Mouse (Mus musculus) skeletal muscle tissue, postnatal 0 days (tissue): ENCODE data around the gene 5730507C01Rik. TPM values are rescaled to one million over a fixed set of nuclear protein-coding genes. Genes with fewer than 3 reads are reported as not detected.

Experiments
- polyA plus RNA-seq: library from polyadenylated mRNA; unstranded; fragments of >200 nt; fragmentation: Nextera tagmentation; extraction: Ambion mirVana; gene quantifications from 2 replicates; pipeline ENCODE4 v1.2.1, GENCODE M21; 2015

The 5730507C01Rik gene
- 0.19 and 0.32 TPM in 2 replicates for polyA plus RNA-seq

DNA sequence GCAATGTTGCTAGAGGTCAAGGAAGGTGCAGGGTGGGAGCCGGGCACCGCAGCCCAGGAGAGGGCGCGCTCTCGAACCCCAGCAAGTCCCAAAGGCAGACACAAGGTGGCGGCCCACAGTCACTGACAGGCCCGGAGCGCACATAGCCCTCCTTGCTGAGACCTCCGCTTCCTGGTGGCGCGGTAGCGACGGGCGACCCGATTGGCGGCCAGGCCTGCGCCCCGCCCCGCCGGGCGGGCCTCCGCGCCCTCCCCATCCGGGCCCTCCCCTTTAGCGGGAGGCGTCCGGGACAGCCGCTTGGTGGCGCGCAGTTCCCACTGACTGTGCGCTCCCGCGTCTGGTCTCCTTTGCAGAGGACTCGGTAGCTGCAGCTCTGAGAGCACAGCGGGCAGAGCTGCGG, at the start of gene 5730507C01Rik:
Gene 5730507C01Rik (plus strand): TSS at position 340 of the 400 bp plus-strand sequence.

